Mouse (Mus musculus) megakaryocyte, embryonic 14.5 days (primary cell): ENCODE measurements around the gene Tmem200c.

Experiments used
- FLI1 ChIP-seq: IDR thresholded peaks from 2 replicates; pipeline ENCODE4 v1.6.1; 2012; ENCODE audit warnings: low read length, inconsistent platforms, mixed read lengths
- GATA1 ChIP-seq: IDR thresholded peaks from 3 replicates; pipeline ENCODE4 v1.6.1; 2012; ENCODE audit warnings: mixed read lengths, low read length, inconsistent platforms, borderline replicate concordance

DNA sequence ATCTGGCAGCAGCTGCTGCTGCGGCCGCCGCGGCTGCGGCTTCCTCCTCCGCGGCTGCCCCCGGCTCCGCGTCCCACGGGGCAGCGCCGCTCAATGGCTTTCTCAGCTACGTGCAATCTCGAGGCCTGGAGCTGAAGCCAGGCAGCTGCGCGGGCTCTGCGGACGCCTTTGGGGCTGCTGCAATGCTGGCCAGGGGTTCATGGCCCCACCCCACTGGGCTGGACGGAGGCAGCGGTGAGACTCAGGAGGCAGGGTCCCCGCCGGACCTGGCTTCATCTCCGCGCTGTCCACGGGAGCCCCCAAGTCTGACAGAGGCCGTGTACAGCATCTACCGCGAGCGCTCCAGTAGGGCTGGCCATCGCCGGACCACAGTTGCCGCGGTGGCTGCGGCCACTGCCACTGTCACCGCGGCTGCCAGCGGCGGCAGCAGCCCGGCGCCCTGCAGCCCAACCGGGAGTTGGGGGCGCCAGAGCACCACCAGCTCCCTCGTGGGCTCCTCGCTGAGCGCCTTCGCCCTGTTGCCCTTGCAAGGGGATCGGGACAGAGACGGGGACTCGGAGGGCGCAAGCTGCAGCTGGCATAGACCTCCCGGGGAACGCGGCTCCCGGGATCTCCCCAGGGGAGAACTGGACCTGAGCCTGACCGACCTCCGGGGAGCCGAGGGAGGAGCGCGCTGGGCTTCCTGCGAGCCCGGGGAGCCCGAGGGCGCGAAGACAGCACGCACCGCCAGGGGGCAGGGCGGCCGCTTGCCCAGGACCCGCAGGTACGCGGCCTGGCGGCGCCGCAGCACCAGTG, 14.9 kb downstream of the Tmem200c start:
- TF ChIP-seq GATA1 (no peak), FLI1 (no peak)
